Mouse (Mus musculus): ENCODE results near the gene Cd24a.

GRCm38 (mm10) chr10:43579381-43580261, 1.5 kb downstream of the Cd24a start:
- no peak for TF ChIP-seq POLR2A (IDR thresholded peaks at IDR 0.05; ENCODE audit: low read depth, low read length)
- no peak for TF ChIP-seq CTCF (conservative IDR thresholded peaks at IDR 0.05; ENCODE audit: insufficient read depth, insufficient read length, low read depth, low read length)
